Mouse (Mus musculus) forebrain, embryonic 16.5 days (tissue): ENCODE measurements around the gene Cntfr. TPM values are rescaled to one million over a fixed set of nuclear protein-coding genes. Genes with fewer than 3 reads are reported as not detected.

Experiments
- ATAC-seq: fragments of 200-750 bp; cut with Nextera tagmentation; 2 replicates; pipeline ENCODE4 v1.8.0; 2017; ENCODE audit warnings: mild to moderate bottlenecking, moderate library complexity
- H3K27ac ChIP-seq: fragments of 300-500 bp; sonication (generic); 2 replicates; pipeline ENCODE4 v1.5.1; 2014; ENCODE audit warnings: low read length, control low read depth
- H3K27me3 ChIP-seq: fragments of 300-500 bp; sonication (generic); replicated peaks from 2 replicates; pipeline ENCODE4 v1.6.1; 2014; ENCODE audit warnings: low read length; ENCODE audit not compliant: control insufficient read depth, insufficient read depth
- H3K36me3 ChIP-seq: fragments of 300-500 bp; sonication (generic); 2 replicates; pipeline ENCODE4 v1.6.1; 2014; ENCODE audit not compliant: control insufficient read depth, insufficient read depth
- H3K4me1 ChIP-seq: fragments of 300-500 bp; sonication (generic); replicated peaks from 2 replicates; pipeline ENCODE4 v1.6.1; 2014; ENCODE audit warnings: low read length; ENCODE audit not compliant: control insufficient read depth, insufficient read depth
- H3K4me2 ChIP-seq: fragments of 300-500 bp; sonication (generic); 2 replicates; pipeline ENCODE4 v1.6.1; 2014; ENCODE audit warnings: mild to moderate bottlenecking, low read length, control low read depth
- H3K4me3 ChIP-seq: fragments of 300-500 bp; sonication (generic); replicated peaks from 2 replicates; pipeline ENCODE4 v1.5.1; 2014; ENCODE audit warnings: mild to moderate bottlenecking, low read length, control low read depth
- H3K9ac ChIP-seq: fragments of 300-500 bp; sonication (generic); replicated peaks from 2 replicates; pipeline ENCODE4 v1.6.1; 2014; ENCODE audit warnings: low read depth, low read length, control low read depth
- H3K9me3 ChIP-seq: fragments of 300-500 bp; sonication (generic); 2 replicates; pipeline ENCODE4 v1.6.1; 2016; ENCODE audit warnings: low read length; ENCODE audit not compliant: control insufficient read depth
- WGBS: fragments of 180-500 bp; shearing (Covaris S2); extraction: QIAGEN DNeasy Blood & Tissue Kit; methylation state at CpG from one replicate; pipeline ENCODE4 v1.1.7; 2014; 5-methylcytosine and 5-hydroxymethylcytosine counted together
- polyA plus RNA-seq: library from polyadenylated mRNA; unstranded; fragments of >200 nt; fragmentation: Nextera tagmentation; extraction: Ambion mirVana; gene quantifications from 2 replicates; pipeline ENCODE4 v1.2.1, GENCODE M21; 2015

The Cntfr gene
- polyA plus RNA-seq, 1 experiment from 2014 or later: 16.7 TPM

DNA sequence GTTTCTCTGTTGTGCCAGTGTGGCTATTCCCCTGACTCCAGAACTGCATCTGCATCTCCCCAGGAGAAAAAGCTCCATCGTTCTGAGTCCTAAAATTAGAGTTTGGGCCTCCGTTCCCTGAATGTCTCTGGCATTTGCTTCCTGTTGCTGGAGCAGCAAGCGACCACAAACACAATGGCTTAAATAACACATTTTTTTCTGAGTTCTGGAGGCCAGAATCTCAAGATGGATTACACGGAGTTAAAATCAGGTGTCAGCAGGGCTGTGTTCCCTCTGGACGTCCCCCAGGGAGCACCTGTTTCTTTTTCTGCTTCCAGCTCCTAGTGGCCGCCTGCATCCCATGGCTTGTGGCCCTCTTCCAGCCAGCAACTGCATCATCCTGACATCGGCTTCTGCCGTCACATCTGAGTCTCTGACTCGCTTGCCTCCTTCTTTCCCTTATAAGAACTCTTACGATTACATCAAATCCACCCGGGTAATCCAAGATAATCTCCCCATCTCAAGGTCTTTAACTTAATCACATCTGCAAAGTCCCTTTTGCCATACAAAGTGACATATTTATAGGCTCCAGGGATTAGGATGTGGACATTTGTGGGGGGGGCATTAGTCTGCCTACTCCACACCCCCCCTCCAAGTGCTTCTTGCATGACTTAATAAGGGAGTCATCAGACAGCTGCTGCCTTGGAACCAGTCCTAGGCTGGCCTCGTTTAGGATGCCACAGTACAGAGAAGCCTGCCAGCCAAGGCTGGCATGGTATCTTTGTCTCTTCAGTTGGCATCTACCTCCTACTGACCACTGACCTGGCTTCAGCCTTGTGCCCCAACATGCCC, 77.8 kb downstream of the Cntfr start:
- H3K27me3 ChIP-seq: no peaks in the 10 kb centered on the region
- H3K36me3 ChIP-seq: no peaks in the 10 kb centered on the region
- WGBS: 38% methylated on average over 12 of the region's 12 CpGs
- H3K9me3 ChIP-seq: no peaks in the 10 kb centered on the region
- H3K4me3 ChIP-seq: no peak overlapping the region
- no peak overlapping the region for H3K27ac ChIP-seq
- H3K9ac ChIP-seq: no peak overlapping the region
- ATAC-seq: no peak
- H3K4me1 ChIP-seq: peaks cover 27% of the 10 kb centered on the region
- H3K4me2 ChIP-seq: no peak overlapping the region

DNA sequence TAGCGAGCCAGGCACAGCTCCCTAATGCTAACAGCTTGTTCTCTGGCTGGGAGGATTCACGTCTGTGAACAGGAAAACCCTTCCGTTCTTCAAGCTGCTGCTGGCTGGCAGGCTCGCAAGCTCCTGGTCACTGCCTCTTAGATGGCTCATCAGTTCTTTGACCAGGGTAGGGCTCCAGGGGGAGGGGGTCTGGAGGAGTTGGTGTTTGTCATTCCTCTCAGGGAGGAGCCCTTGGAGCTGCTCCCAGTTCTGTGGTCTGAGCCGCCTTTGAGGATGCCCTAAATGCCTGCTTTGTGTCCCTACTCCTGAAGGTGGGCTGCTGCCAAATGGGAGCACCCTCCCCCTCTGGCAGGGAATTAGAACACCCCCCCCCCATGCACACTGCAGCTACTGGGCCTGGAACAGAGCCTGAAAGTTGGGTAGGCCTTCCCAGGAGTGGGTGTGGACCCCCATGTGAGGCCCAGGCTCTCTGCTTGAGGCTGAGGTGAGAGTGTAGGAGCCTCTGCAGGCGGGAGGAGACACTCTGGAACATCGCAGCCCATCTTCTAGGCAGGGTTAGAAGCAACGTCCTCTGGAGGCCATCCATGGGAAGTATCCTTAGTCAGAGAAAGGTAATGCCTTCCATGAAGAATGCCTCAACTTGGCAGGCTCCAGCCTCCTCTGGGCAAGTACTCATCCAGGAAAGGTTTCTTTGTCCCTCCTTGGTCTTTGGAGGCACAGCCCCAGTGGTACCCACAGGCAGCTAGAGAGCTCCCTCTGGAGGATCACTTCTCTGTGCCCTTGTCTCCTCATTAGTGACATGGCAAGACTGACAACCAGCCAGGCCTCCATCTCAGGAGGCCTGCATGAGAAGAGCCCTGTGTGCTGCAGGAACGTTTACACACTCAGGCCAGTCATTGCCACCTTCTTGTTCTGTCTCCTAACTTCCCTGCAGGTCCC, 81.0 kb downstream of the Cntfr start:
- no peak overlapping the region; the same call in 1 of the 2 replicates for H3K9ac ChIP-seq
- H3K27ac ChIP-seq: peak overlapping the region; percentile 20; the same call in 1 of the 2 replicates
- no peaks in the 10 kb centered on the region for H3K9me3 ChIP-seq
- peak; percentile 63 for ATAC-seq
- 35% methylated on average over 9 of the region's 9 CpGs for WGBS
- H3K27me3 ChIP-seq: no peaks in the 10 kb centered on the region
- H3K4me1 ChIP-seq: peaks cover 54% of the 10 kb centered on the region
- no peak overlapping the region for H3K4me3 ChIP-seq
- H3K4me2 ChIP-seq: no peak overlapping the region
- H3K36me3 ChIP-seq: no peaks in the 10 kb centered on the region

DNA sequence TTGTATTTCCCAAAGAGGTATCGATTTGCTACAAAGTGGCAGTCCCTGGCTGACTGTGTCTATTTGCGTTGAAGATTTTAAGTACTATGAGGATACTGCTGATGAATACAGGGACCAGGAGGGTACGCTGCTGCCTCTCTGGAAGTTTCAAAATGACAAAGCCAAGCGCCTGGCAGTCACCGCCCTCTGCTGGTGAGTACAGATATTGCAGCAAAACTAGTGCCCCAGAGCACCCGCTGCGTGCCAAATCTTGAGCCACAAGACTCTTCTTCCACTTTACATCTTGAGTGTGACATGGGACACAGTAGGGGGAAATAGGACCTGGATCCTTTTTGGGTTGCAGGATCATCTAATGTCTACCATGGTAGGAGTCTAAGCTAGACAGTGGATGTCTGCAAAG, 82.7 kb downstream of the Cntfr start:
- H3K4me3 ChIP-seq: no peak overlapping the region
- no peaks in the 10 kb centered on the region for H3K27me3 ChIP-seq
- WGBS: 8% methylated on average over 7 of the region's 7 CpGs
- no peak for ATAC-seq
- no peak overlapping the region for H3K27ac ChIP-seq
- H3K36me3 ChIP-seq: no peaks in the 10 kb centered on the region
- no peak overlapping the region for H3K4me2 ChIP-seq
- no peaks in the 10 kb centered on the region for H3K9me3 ChIP-seq
- no peak overlapping the region for H3K9ac ChIP-seq
- H3K4me1 ChIP-seq: peaks cover 65% of the 10 kb centered on the region

DNA sequence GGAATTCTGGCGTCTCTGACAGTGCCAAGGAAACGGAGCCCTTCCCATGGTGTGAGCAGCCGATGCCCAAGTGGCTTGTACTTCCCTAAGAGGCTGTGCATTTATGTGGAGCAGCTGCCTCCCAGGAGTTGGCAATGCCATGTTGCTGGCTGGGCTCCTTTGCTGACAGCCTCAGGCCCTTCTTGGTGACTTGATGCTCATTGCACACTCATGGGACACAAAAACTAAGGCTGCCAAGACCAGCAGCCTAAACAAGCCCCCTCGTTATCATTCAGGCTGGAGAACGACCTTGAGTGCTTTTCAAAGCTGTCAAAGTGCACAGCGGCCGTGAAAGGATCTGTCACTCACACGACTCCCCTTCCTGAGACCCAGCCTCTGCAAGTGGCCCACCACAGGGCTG, 84.7 kb downstream of the Cntfr start:
- Histone ChIP-seq H3K4me1 (peaks cover 60% of the 10 kb centered on the region), H3K36me3 (no peaks in the 10 kb centered on the region), H3K27ac (peak overlapping the region; percentile 73), H3K9me3 (no peaks in the 10 kb centered on the region), H3K27me3 (no peaks in the 10 kb centered on the region), H3K4me2 (no peak overlapping the region), H3K9ac (no peak overlapping the region), H3K4me3 (no peak overlapping the region)
- peak; percentile 86 for ATAC-seq
- 5% methylated on average over 8 of the region's 8 CpGs for WGBS

DNA sequence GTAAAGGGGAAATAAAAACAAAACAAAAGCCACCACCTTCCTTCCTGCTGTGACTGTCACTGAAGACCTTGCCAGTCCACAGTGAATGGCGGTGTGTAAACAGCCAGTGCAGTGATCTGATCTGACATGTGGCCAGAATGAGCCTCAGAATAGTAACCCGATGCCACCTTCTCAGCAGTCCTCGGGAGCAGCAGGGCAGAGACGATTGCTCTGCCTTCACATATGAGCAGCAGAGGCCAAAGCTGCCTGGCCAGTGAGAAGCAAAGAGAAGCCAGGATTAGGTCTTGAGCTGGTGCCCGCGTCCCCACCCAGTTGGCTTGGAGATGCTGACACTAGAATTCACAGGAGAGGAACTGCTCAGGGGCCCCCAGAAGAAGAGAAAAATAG, 86.3 kb downstream of the Cntfr start:
- no peak overlapping the region for H3K4me3 ChIP-seq
- H3K27ac ChIP-seq: 0 out of 2 replicates have a peak overlapping the region, but pooled peaks have one; percentile 7
- 33% methylated on average over 6 of the region's 6 CpGs for WGBS
- no peak overlapping the region for H3K4me2 ChIP-seq
- H3K36me3 ChIP-seq: no peaks in the 10 kb centered on the region
- peaks cover 54% of the 10 kb centered on the region for H3K4me1 ChIP-seq
- no peaks in the 10 kb centered on the region for H3K9me3 ChIP-seq
- no peak overlapping the region for H3K9ac ChIP-seq
- no peaks in the 10 kb centered on the region for H3K27me3 ChIP-seq
- no peak for ATAC-seq

DNA sequence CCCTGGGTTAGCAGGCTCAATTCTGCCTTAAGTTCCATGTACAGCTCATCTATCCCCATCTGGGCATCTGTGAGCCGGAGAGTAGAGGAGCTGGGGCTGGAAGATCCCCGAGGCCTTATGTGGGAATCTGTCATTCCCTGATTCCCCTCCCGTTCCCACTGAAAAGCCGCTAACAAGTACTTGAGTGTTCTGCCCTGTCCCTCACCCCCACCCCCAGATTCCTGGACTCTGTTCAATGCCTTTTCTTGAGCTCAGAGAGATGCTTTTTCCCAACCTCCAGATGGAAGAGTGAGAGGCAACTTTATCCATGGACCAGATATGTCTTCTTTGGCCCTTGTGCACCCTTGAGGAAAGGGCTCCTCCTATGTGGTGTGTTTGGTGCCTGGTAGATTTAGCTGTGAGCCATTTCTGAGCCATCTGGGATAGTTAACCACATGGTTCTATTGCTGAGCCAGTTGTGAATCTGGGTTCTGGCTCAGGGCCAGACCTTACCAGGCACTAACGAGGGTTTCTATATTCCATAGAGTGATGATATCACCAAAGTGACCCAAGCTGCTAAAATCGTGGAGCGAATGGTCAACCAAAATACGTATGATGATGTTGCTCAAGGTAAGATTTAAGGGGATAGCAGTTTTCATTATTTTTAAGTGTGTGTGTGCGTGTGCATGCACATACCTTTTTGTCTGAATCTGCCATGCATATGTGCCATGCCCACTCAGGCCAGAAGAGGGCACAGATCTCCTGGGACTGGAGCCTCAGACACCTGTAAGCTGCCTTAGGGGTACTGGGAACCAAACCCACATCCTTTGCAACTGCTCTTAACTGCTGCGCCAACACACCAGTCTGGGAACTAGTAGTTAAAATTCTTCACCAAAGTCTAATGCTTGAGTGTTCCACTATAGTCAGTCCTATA, 87.0 kb downstream of the Cntfr start:
- Histone ChIP-seq H3K4me2 (no peak overlapping the region), H3K4me3 (no peak overlapping the region), H3K9me3 (no peaks in the 10 kb centered on the region), H3K27ac (no peak overlapping the region), H3K9ac (no peak overlapping the region), H3K27me3 (no peaks in the 10 kb centered on the region), H3K4me1 (peaks cover 52% of the 10 kb centered on the region), H3K36me3 (no peaks in the 10 kb centered on the region)
- no peak for ATAC-seq
- WGBS: 49% methylated on average over 10 of the region's 10 CpGs

Other genes with a start within 250 kb of the Cntfr start
- gene Kif24, start 232.2 kb downstream of the Cntfr start, polyA plus RNA-seq: 3.7 and 4.9 TPM in 2 replicates
- gene Nudt2, start 231.9 kb downstream of the Cntfr start, polyA plus RNA-seq: 68.2 and 71.7 TPM in 2 replicates
- gene AI464131, start 194.0 kb downstream of the Cntfr start, polyA plus RNA-seq: 2.8 and 3.4 TPM in 2 replicates
- gene 1110017D15Rik, start 179.8 kb downstream of the Cntfr start, polyA plus RNA-seq: 8.8 and 11.1 TPM in 2 replicates
- 13.7 and 14.2 TPM in 2 replicates for gene Fam219a, start 127.6 kb downstream of the Cntfr start, polyA plus RNA-seq
- 1.2 and 1.7 TPM in 2 replicates for gene Dnaic1, start 127.3 kb downstream of the Cntfr start, polyA plus RNA-seq
- 51.5 and 68.4 TPM in 2 replicates for gene Enho, start 56.8 kb downstream of the Cntfr start, polyA plus RNA-seq
- gene Il11ra1, start 2.9 kb upstream of the Cntfr start, polyA plus RNA-seq: 28.3 and 29.2 TPM in 2 replicates
- 51.7 and 60.5 TPM in 2 replicates for gene Rpp25l, start 16.4 kb upstream of the Cntfr start, polyA plus RNA-seq
- gene Dctn3, start 26.1 kb upstream of the Cntfr start, polyA plus RNA-seq: 304 and 315 TPM in 2 replicates
- not detected in 2 replicates for gene Arid3c, start 34.1 kb upstream of the Cntfr start, polyA plus RNA-seq
- 21.2 and 30.2 TPM in 2 replicates for gene Galt, start 58.1 kb upstream of the Cntfr start, polyA plus RNA-seq
- 48.0 and 55.8 TPM in 2 replicates for gene Sigmar1, start 59.1 kb upstream of the Cntfr start, polyA plus RNA-seq
- 199 and 219 TPM in 2 replicates for gene Ccl27a, start 77.2 kb upstream of the Cntfr start, polyA plus RNA-seq
- not detected in 2 replicates for gene Gm21541, start 206.5 kb upstream of the Cntfr start, polyA plus RNA-seq
- gene Gm20878, start 244.5 kb upstream of the Cntfr start, polyA plus RNA-seq: 11.8 and 14.6 TPM in 2 replicates